Mouse (Mus musculus): ENCODE measurements around the gene Metap1. TPM values are rescaled to one million over a fixed set of nuclear protein-coding genes. Genes with fewer than 3 reads are reported as not detected.

Metap1 gene
- not detected in 2 replicates for polyA plus RNA-seq (2012; ENCODE audit: insufficient read depth, insufficient read length, low replicate concordance, missing spikeins)

DNA sequence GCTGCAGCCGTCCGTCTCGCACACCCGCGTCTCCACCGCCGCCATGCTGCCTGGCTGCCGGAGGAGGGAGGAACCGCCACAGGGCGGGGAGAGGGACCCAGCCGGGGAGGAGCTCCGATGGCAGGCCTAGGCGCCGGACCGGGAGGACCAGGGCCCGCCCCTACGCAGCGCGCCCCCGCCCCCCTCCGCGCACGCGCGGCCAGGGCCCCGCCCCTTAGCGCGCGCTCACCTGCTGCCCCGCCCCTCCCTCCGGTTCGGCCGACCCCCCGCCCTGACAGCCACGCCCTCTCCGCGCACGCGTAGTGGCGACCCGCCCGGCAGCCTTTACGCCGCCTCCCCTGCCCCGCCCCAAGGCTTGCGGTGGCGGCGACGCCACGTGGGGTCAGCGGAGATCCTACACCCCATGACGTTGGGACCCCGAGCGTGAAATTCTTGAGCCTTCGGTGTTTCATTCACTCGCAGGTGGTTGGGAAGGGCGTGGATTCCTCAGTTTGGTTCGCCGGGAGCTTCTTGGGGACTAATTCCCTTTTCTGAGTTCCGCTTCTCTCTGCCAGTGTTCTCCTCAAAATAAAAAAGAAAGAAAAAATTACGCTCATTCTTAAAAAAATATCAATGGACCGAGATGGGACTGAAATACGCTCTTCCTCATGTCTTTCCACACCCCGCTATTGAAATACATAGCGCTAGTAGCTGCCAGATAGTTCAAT is at the start of gene Metap1:
Metap1 (minus strand) TSS at position 189 of the 707 bp plus-strand sequence.
- whole genome bisulfite sequencing = under 1% methylated on average over 42 of the region's 65 CpGs
- Histone ChIP-seq H3K27ac (ENCODE audit: insufficient read depth, low read depth, low read length) (no peak within 1 kb of the TSS), H3K4me1 (ENCODE audit: control insufficient read depth, insufficient read depth, low read length) (no peaks in the 10 kb centered on the region), H3K4me3 (ENCODE audit: insufficient read depth, low read depth, low read length) (peak within 1 kb of the TSS; percentile 99)
- TF ChIP-seq POLR2A (IDR thresholded peaks at IDR 0.05; ENCODE audit: insufficient read depth, low read depth, low read length) (peak; percentile 42; the same call in 1 of the 2 replicates), CTCF (IDR thresholded peaks at IDR 0.05; ENCODE audit: insufficient read depth, low read depth, low read length) (no peak)

DNA sequence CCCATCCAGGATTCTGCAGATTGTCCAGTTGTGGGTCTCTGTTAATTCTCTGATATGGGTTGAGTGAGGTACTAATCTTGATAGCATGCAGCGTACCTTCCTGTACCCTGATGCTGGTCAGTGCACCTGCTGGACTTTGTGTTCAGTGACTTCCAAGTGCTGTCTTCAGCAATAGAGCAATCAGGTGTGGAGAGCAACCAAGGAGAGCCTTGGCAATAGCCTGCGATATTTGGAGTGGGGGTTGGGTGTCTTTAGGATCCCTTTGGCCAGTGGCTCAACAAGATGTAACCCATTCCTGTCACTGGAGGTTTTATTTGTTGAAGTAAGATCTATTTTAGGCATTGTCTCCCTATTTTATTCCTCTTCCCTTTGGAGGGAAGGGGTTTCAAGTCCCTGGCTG is 46.7 kb upstream of the Metap1 start:
- H3K4me3 ChIP-seq (ENCODE audit: insufficient read depth, low read depth, low read length) = no peak overlapping the region
- H3K4me1 ChIP-seq (ENCODE audit: control insufficient read depth, insufficient read depth, low read length) = peaks cover 5% of the 10 kb centered on the region
- TF ChIP-seq POLR2A (IDR thresholded peaks at IDR 0.05; ENCODE audit: insufficient read depth, low read depth, low read length) (no peak), CTCF (IDR thresholded peaks at IDR 0.05; ENCODE audit: insufficient read depth, low read depth, low read length) (no peak)
- 95% methylated on average over 2 of the region's 2 CpGs for WGBS
- no peak overlapping the region for H3K27ac ChIP-seq (ENCODE audit: insufficient read depth, low read depth, low read length)

DNA sequence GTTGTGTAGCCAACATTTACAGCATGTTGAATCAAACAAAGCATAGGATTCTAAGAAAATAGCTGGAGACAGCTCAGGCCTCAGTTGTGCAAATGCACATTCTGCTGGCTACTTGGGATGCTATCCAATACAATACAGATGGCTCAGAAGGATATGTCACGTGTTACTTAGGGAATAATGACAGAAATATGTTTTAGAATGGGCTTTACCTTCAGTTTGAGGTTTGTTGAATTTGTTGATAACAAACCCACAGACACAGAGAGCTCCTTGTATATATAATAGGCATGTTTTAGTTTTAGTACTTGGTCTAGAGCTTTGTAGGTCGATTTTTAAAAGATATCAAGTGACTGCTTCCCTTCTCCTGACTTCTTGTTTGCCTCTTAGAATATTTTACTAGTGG is 43.4 kb upstream of the Metap1 start:
- TF ChIP-seq POLR2A (IDR thresholded peaks at IDR 0.05; ENCODE audit: insufficient read depth, low read depth, low read length) (no peak), CTCF (IDR thresholded peaks at IDR 0.05; ENCODE audit: insufficient read depth, low read depth, low read length) (no peak)
- Histone ChIP-seq H3K27ac (ENCODE audit: insufficient read depth, low read depth, low read length) (no peak overlapping the region), H3K4me1 (ENCODE audit: control insufficient read depth, insufficient read depth, low read length) (peaks cover 5% of the 10 kb centered on the region), H3K4me3 (ENCODE audit: insufficient read depth, low read depth, low read length) (no peak overlapping the region)
- WGBS = 55% methylated on average over 2 of the region's 2 CpGs

DNA sequence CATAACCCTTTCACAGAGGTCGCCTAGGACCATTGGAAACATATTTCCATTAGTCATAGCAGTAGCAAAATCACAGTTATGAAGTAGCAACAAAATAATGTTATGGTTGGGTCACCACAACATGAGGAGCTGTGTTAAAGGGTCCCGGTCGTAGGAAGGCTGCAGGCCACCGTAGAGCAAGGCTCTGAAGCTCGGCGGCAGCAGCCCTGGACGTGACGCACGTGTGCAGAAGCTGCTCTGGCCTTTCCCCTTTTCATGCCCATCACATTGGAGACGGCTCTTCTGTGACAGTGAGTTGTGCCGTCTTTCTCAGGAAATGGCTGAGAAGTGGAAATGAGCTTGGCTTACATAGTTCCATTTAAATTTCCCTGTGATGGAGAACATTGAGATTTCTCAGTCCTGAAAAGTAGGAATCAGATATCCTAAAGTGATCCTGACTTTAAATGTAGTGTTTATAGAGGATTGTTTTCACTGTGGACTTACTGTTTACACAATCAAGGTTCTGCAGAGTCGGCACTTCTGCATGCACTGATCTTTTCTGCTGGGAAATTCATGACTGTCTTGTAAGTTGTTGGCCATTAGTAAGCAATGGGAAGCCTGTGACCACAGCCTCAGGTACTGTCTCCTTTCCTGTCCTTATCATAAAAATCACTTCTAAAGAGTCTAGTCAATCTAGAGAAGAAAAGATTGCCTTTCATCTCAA is 42.3 kb upstream of the Metap1 start:
- peaks cover 5% of the 10 kb centered on the region for H3K4me1 ChIP-seq (ENCODE audit: control insufficient read depth, insufficient read depth, low read length)
- H3K4me3 ChIP-seq (ENCODE audit: insufficient read depth, low read depth, low read length) = no peak overlapping the region
- WGBS = 74% methylated on average over 12 of the region's 12 CpGs
- H3K27ac ChIP-seq (ENCODE audit: insufficient read depth, low read depth, low read length) = no peak overlapping the region
- TF ChIP-seq CTCF (IDR thresholded peaks at IDR 0.05; ENCODE audit: insufficient read depth, low read depth, low read length) = no peak
- TF ChIP-seq POLR2A (IDR thresholded peaks at IDR 0.05; ENCODE audit: insufficient read depth, low read depth, low read length) = no peak

DNA sequence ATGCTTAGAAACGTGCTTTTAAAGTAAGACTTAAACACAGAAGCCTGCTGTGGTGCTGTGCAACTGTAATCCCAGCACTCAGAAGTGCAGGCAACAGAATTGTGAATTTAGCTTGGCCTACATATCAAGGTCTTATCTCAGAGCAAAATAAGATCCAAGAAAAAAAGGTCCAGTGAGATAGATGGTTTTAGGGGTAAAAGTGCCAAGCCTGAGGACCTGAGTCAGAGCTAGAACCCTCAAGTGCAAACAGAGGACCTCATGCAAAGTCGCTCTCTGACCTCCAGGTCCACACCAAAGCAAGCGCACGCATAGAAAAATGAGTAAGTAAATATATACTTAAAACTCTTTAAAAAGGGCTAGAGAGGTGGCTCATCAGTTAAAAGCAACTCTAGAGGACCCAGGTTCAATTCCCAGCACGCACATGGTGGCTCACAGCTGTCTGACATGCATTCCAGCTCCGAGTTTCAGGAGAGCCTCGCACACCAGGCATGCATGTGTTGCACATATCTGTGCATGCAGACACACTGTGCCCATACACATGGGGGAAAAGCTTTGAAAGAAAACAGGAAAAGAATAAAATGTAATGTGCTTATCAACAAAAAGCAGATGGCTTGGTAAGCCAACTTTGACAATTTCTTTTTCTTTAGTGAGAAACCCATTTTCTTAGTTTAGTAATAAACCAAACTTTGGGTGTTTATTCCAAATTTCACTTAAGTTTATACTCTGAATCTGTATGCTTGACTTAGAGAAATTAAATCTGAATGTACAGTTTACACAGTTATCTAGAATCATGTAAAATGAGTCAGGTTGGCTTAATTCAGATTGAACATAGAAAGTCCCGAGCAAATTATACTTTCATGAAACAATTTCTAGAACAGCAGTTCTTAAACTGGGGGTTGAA is 41.5 kb upstream of the Metap1 start:
- no peak overlapping the region for H3K4me3 ChIP-seq (ENCODE audit: insufficient read depth, low read depth, low read length)
- WGBS = 84% methylated on average over 8 of the region's 8 CpGs
- no peak overlapping the region for H3K27ac ChIP-seq (ENCODE audit: insufficient read depth, low read depth, low read length)
- no peak for TF ChIP-seq POLR2A (IDR thresholded peaks at IDR 0.05; ENCODE audit: insufficient read depth, low read depth, low read length)
- TF ChIP-seq CTCF (IDR thresholded peaks at IDR 0.05; ENCODE audit: insufficient read depth, low read depth, low read length) = no peak
- peaks cover 12% of the 10 kb centered on the region for H3K4me1 ChIP-seq (ENCODE audit: control insufficient read depth, insufficient read depth, low read length)

DNA sequence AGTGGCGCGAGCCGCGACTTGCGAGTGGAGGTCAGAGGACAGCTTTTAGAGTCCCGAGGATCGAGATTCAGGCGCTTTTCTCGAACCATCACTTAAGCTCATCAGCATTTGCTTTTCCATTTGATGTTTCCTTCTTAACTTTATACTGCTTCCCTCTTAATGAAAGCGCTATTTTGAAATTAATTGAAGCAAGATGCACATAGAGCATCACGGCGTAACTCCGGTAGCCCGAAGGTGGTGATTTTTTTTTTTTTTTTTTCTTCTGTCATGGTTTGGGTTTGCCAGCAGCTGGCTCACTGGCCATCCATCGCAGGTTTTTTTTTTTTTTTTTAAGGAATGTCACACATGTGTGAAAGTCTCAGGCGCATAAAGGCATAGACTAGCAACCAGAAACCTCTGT is 39.0 kb upstream of the Metap1 start:
- H3K27ac ChIP-seq (ENCODE audit: insufficient read depth, low read depth, low read length) = no peak overlapping the region
- H3K4me3 ChIP-seq (ENCODE audit: insufficient read depth, low read depth, low read length) = peak overlapping the region; percentile 94
- peaks cover 10% of the 10 kb centered on the region for H3K4me1 ChIP-seq (ENCODE audit: control insufficient read depth, insufficient read depth, low read length)
- 3% methylated on average over 16 of the region's 16 CpGs for WGBS
- no peak for TF ChIP-seq CTCF (IDR thresholded peaks at IDR 0.05; ENCODE audit: insufficient read depth, low read depth, low read length)
- no peak for TF ChIP-seq POLR2A (IDR thresholded peaks at IDR 0.05; ENCODE audit: insufficient read depth, low read depth, low read length)

DNA sequence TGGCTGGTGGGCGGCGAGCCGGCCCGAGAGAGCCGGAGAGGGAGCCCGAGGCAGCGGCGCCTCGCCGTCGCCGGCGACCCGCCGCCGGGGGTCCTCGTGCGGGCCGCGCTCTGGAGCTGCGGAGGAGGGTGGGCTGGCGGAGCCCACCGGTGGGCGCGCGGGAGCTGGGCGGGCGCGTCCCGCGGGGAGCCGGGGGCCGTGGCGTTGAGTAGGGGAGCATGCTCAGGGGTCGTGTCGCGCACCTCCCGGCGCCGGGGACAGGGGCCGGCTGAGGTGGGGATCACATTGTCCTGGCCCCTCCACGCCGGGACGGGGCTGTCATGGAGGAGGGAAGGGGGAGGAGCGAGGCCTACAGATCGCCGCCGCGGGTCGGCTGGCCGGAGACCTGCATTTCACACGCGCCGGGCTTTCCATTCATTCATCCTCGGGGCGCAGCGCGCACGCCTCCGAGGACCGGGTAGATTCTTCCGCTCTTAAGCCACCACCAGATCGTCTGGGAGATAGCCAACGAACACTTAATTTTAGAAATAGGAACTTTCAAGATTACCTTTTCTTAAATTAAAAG is 38.4 kb upstream of the Metap1 start:
- under 1% methylated on average over 63 of the region's 64 CpGs for WGBS
- Histone ChIP-seq H3K4me1 (ENCODE audit: control insufficient read depth, insufficient read depth, low read length) (peaks cover 10% of the 10 kb centered on the region), H3K4me3 (ENCODE audit: insufficient read depth, low read depth, low read length) (peak overlapping the region; percentile 94), H3K27ac (ENCODE audit: insufficient read depth, low read depth, low read length) (no peak overlapping the region)
- TF ChIP-seq POLR2A (IDR thresholded peaks at IDR 0.05; ENCODE audit: insufficient read depth, low read depth, low read length) = no peak

DNA sequence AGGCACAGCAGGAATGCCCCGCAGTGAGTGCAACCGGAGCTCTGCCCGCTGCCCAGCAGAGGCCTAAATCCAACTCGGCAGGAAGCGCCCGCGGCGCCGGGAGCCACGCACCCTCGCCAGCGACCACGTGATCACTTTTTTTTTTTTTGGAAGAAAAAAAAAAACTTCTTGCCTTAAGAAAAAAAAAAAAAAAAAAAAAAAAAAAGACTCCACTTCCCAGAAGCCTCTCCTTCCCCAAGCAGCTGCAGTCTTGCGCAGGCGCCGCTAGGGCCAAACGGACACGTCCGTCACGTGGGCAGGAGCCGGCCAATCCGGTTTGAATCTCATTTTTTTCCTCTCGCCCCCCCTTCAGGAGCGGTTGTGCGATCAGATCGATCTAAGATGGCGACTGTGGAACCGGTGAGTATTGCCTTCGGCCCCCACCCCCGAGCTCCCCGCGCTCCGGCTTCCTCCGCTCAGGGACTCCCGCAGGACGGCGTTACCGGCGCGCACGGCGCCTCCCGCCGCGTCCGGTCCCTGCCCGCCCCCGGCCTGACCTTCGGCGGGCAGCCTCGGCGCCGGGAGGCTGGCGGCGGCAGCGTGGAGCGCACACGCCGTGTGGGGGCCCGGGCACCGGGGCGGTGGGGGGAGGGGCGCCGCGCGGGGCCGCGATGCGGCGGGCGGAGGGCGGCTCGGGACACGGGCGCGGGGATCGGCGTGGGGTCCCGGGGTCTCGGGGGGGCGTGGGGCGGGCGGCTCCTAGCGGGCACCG is 37.8 kb upstream of the Metap1 start:
- Histone ChIP-seq H3K27ac (ENCODE audit: insufficient read depth, low read depth, low read length) (peak overlapping the region; percentile 71), H3K4me3 (ENCODE audit: insufficient read depth, low read depth, low read length) (peak overlapping the region; percentile 94), H3K4me1 (ENCODE audit: control insufficient read depth, insufficient read depth, low read length) (peaks cover 10% of the 10 kb centered on the region)
- no peak for TF ChIP-seq CTCF (IDR thresholded peaks at IDR 0.05; ENCODE audit: insufficient read depth, low read depth, low read length)
- peak; percentile 49; the same call in 1 of the 2 replicates for TF ChIP-seq POLR2A (IDR thresholded peaks at IDR 0.05; ENCODE audit: insufficient read depth, low read depth, low read length)
- WGBS = 1% methylated on average over 85 of the region's 85 CpGs
